Mouse (Mus musculus) gastrocnemius, postnatal 4 days (tissue): ENCODE results near the gene Kdm4b. TPM values are rescaled to one million over a fixed set of nuclear protein-coding genes. Genes with fewer than 3 reads are reported as not detected.
A peak's percentile ranks its signal among the peaks of the same experiment; 100 is the strongest.

Source experiments
- DNase-seq, 2 experiments: peaks; one replicate each; pipeline ENCODE4 v3.0.0; 2021 to 2022; ENCODE audit warnings: low spot score in 2 of 2, mixed read lengths in 2 of 2
- total RNA-seq, 2 experiments: library from RNA; stranded (reverse); gene quantifications; 2 replicates each; pipeline ENCODE4 v1.2.3; 2021

Gene Kdm4b
- total RNA-seq, 2 experiments from 2014 or later = 33.3 to 35.0 TPM

GRCm38 (mm10) chr17:56380286-56380685 is 54.4 kb downstream of the Kdm4b start:
- DNase-seq = no peak

- DNase-seq = no peak
Measured at GRCm38 (mm10) chr17:56381183-56381582, 55.3 kb downstream of the Kdm4b start.

- no peak for DNase-seq
Measured at GRCm38 (mm10) chr17:56382997-56383396, 57.1 kb downstream of the Kdm4b start.

- no peak for DNase-seq
Measured at GRCm38 (mm10) chr17:56384903-56385302, 59.0 kb downstream of the Kdm4b start.

GRCm38 (mm10) chr17:56387612-56388011 is 61.8 kb downstream of the Kdm4b start:
- no peak for DNase-seq

GRCm38 (mm10) chr17:56393238-56393637 is 67.4 kb downstream of the Kdm4b start:
- DNase-seq = no peak

GRCm38 (mm10) chr17:56393889-56394288 is 68.0 kb downstream of the Kdm4b start:
- DNase-seq = no peak

GRCm38 (mm10) chr17:56396051-56396450 is 70.2 kb downstream of the Kdm4b start:
- DNase-seq = no peak

GRCm38 (mm10) chr17:56400221-56400620 is 74.4 kb downstream of the Kdm4b start:
- DNase-seq = no peak

- no peak for DNase-seq
Measured at GRCm38 (mm10) chr17:56401051-56401521, 75.2 kb downstream of the Kdm4b start.

- DNase-seq = no peak
Measured at GRCm38 (mm10) chr17:56405341-56405740, 79.5 kb downstream of the Kdm4b start.

GRCm38 (mm10) chr17:56405856-56406840 is 80.3 kb downstream of the Kdm4b start:
- DNase-seq = peak in 1 of 2 experiments; percentile 41

GRCm38 (mm10) chr17:56406878-56407277 is 81.0 kb downstream of the Kdm4b start:
- DNase-seq = no peak

GRCm38 (mm10) chr17:56407379-56407778 is 81.5 kb downstream of the Kdm4b start:
- DNase-seq = no peak

- no peak for DNase-seq
Measured at GRCm38 (mm10) chr17:56408965-56409625, 83.2 kb downstream of the Kdm4b start.

- DNase-seq = no peak
Measured at GRCm38 (mm10) chr17:56409759-56410158, 83.9 kb downstream of the Kdm4b start.

- no peak for DNase-seq
Measured at GRCm38 (mm10) chr17:56411437-56411836, 85.6 kb downstream of the Kdm4b start.

GRCm38 (mm10) chr17:56413113-56413512 is 87.3 kb downstream of the Kdm4b start:
- DNase-seq = no peak

GRCm38 (mm10) chr17:56414785-56415184 is 88.9 kb downstream of the Kdm4b start:
- DNase-seq = no peak

- DNase-seq = no peak
Measured at GRCm38 (mm10) chr17:56418304-56418703, 92.4 kb downstream of the Kdm4b start.

- no peak for DNase-seq
Measured at GRCm38 (mm10) chr17:56420022-56420421, 94.2 kb downstream of the Kdm4b start.
